Mouse (Mus musculus) CD4-positive naive resting alpha-beta T cell, adult 57 days (primary cell): ENCODE results near the gene Wnt10b. TPM values are rescaled to one million over a fixed set of nuclear protein-coding genes. Genes with fewer than 3 reads are reported as not detected.

Experiments
- total RNA-seq: library from RNA; stranded (reverse); gene quantifications from one replicate; pipeline ENCODE4 v1.2.4, GENCODE M21; 2023

Wnt10b gene
- total RNA-seq, result not detected

DNA sequence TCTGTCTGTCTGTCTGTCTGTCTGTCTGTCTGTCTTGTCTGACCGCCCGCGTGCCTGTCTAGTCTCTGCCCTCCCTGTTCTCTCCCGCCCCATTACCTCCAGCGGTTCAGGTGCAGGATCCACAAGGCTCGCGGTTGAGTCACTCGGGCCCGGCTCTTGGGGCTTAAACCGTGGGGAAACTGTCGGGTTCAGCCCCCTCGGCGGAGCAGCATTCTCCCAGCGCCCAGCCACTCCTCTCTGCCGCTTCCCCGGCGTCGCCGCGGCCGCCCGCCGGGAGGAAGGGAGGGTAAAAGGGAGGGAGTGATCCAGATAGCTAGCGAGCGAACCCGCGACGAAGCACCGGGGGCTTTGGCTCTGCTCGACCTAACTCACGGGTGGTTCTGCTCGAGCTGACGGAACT is at the start of gene Wnt10b:
TSS of gene Wnt10b (minus strand) at position 389 of the 400 bp plus-strand sequence.

DNA sequence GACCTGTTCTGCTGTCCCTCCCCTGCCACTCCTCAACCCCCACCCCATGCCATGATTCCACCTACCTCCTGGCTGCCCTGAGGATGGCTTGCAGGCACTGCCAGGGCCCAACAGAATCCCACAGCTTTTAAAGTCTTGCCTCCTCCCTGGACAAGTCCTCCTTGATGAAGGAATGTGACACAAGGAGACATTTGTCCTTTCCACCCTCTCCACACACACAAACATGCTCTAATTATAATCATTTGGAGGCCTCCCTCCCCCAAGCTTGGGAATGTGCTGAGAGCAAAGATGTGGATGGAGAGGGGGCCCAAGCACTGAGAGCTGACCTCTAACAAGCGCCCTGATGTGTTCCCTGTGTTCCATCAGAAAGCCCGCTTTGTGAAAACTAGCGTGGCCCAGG is 31.4 kb upstream of the Wnt10b start, which contains the start of gene Ddn:
TSS of gene Ddn (minus strand) at position 101 of the 400 bp plus-strand sequence.

DNA sequence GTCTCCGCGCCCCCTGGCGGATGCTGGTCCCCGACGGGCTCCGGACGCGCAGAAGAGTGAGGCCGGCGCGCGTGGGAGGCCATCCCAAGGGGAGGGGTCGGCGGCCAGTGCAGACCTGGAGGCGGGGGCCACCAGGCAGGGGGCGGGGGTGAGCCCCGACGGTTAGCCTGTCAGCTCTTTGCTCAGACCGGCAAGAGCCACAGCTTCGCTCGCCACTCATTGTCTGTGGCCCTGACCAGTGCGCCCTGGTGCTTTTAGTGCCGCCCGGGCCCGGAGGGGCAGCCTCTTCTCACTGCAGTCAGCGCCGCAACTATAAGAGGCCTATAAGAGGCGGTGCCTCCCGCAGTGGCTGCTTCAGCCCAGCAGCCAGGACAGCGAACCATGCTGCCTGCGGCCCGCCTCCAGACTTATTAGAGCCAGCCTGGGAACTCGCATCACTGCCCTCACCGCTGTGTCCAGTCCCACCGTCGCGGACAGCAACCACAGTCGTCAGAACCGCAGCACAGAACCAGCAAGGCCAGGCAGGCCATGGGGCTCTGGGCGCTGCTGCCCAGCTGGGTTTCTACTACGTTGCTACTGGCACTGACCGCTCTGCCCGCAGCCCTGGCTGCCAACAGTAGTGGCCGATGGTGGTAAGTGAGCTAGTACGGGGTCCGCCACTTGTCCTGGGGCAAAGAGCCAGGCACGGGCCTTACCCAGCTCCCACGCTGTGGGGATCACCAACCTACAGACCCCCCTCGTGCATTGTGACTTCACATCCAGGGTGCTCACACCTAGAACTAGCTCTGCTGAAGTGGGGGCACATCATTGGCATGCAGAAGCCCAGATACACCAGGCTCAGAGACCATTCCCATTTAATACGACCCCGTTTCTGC is 11.9 kb upstream of the Wnt10b start, which contains the start of gene Wnt1:
TSS of gene Wnt1 (plus strand) at position 197 of the 875 bp plus-strand sequence.

GRCm38 (mm10) chr15:98762670-98763529 is 15.1 kb downstream of the Wnt10b start, which contains the start of gene Arf3:
Gene Arf3 (minus strand): TSS chr15:98763214.

DNA sequence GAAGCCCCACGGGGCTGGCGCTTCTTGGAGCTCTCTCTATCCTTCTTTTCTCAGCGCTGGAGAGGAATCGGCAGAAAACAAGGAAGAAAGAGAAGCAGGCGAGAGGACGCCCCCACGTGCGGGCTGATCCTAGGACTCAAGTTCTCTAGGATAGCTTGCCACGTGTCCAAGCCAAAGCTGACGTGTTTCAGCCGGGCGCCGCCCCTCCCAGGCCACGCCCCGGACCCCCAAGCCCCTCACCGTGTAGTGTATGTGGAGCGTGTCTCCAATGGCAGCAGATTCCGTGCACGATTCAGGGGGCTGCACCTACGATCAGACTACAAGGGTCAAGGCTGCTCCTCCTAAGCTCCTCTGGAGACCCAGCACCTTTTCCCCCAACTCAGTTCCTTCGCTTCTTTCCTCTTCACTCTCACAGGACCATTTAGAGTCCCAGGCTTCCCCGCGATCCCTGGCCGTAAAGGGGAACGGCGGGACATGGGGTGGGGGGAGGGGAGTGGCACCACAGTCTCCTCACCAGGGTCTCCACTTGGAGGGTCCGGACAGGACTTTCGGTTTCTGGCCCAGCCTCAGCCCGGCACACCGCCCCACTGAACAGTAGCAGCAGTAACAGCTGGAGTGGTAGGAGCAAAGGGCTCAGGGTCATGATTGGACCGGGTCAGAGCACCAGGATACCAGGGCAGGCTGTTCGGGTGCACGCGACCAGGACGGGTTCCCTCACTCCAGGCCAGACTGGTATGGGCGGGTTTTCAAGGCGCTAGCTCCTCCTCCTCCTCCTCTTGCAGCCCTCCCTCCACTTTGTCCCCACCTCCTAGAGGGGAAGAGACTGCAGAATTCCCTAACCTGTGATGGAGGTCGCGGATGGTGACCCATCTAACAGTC is 50.3 kb downstream of the Wnt10b start, which contains the start of gene Fkbp11:
TSS of gene Fkbp11 (minus strand) at position 756 of the 879 bp plus-strand sequence.

Other genes starting within 250 kb of the Wnt10b start
- 63.2 TPM for gene Kansl2, start 243.9 kb downstream of the Wnt10b start, total RNA-seq
- gene Ccnt1, start 207.2 kb downstream of the Wnt10b start, total RNA-seq, result 136 TPM
- not detected for gene 4930415O20Rik, start 207.1 kb downstream of the Wnt10b start, total RNA-seq
- 43.6 TPM for gene Adcy6, start 168.1 kb downstream of the Wnt10b start, total RNA-seq
- gene Cacnb3, start 147.3 kb downstream of the Wnt10b start, total RNA-seq, result 1.5 TPM
- gene Ddx23, start 115.3 kb downstream of the Wnt10b start, total RNA-seq, result 139 TPM
- 0.44 TPM for gene Rnd1, start 100.7 kb downstream of the Wnt10b start, total RNA-seq
- gene Ccdc65, start 69.9 kb downstream of the Wnt10b start, total RNA-seq, result not detected
- gene Fkbp11, start 50.0 kb downstream of the Wnt10b start, total RNA-seq, result 3.0 TPM
- gene Arf3, start 14.9 kb downstream of the Wnt10b start, total RNA-seq, result 103 TPM
- not detected for gene Wnt1, start 11.7 kb upstream of the Wnt10b start, total RNA-seq
- gene Ddn, start 31.3 kb upstream of the Wnt10b start, total RNA-seq, result not detected
- gene Prkag1, start 53.4 kb upstream of the Wnt10b start, total RNA-seq, result 116 TPM
- gene Kmt2d, start 93.1 kb upstream of the Wnt10b start, total RNA-seq, result 279 TPM
- gene Rhebl1, start 116.4 kb upstream of the Wnt10b start, total RNA-seq, result 25.1 TPM
- not detected for gene Dhh, start 120.4 kb upstream of the Wnt10b start, total RNA-seq
- gene Lmbr1l, start 140.1 kb upstream of the Wnt10b start, total RNA-seq, result 354 TPM
- gene Tuba1b, start 156.4 kb upstream of the Wnt10b start, total RNA-seq, result 224 TPM
- not detected for gene Gm49450, start 175.4 kb upstream of the Wnt10b start, total RNA-seq
- gene Tuba1a, start 175.6 kb upstream of the Wnt10b start, total RNA-seq, result 289 TPM